Mouse (Mus musculus) ES-Bruce4 (cell line): ENCODE measurements at regions not wholly inside any gene's neighbourhood (a gene's known extent, or its start where the extent isn't known, plus 50 kb on each side); places are given as distances from the start of the nearest gene placed in this dataset.

Source experiments
- H3K27ac ChIP-seq: 2 replicates; pipeline ENCODE4 v1.5.1; 2012; ENCODE audit warnings: low read length, inconsistent platforms; ENCODE audit not compliant: insufficient read depth
- H3K27me3 ChIP-seq: 2 replicates; pipeline ENCODE4 v1.6.1; 2012; ENCODE audit warnings: mild to moderate bottlenecking, low read length, inconsistent platforms; ENCODE audit not compliant: control insufficient read depth, poor library complexity, insufficient read depth, severe bottlenecking
- H3K36me3 ChIP-seq: 2 replicates; pipeline ENCODE4 v1.6.1; 2012; ENCODE audit warnings: inconsistent platforms, mild to moderate bottlenecking, low read length, moderate library complexity; ENCODE audit not compliant: control insufficient read depth, poor library complexity, insufficient read depth, severe bottlenecking
- H3K4me1 ChIP-seq: one replicate; pipeline ENCODE4 v1.8.1; 2011; ENCODE audit warnings: low read length; ENCODE audit not compliant: control insufficient read depth, insufficient read depth
- H3K4me3 ChIP-seq: 2 replicates; pipeline ENCODE4 v1.5.1; 2011; ENCODE audit warnings: low read depth, mild to moderate bottlenecking, low read length
- H3K9ac ChIP-seq: 2 replicates; pipeline ENCODE4 v1.6.1; 2012; ENCODE audit warnings: low read depth, mild to moderate bottlenecking, inconsistent platforms; ENCODE audit not compliant: poor library complexity, severe bottlenecking
- H3K9me3 ChIP-seq: replicated peaks from 2 replicates; pipeline ENCODE4 v1.6.1; 2012; ENCODE audit warnings: mild to moderate bottlenecking, low read length, inconsistent platforms; ENCODE audit not compliant: control insufficient read depth, poor library complexity, insufficient read depth, severe bottlenecking
- CTCF ChIP-seq: IDR thresholded peaks from one replicate; pipeline ENCODE4 v1.8.1; 2011; ENCODE audit warnings: low read depth, low read length
- EP300 ChIP-seq: IDR thresholded peaks from 2 replicates; pipeline ENCODE4 v1.6.1; 2011; ENCODE audit warnings: low read depth, low read length; ENCODE audit not compliant: insufficient read depth
- POLR2A ChIP-seq: IDR thresholded peaks from one replicate; pipeline ENCODE4 v1.8.1; 2011; ENCODE audit warnings: low read length; ENCODE audit not compliant: insufficient read depth

DNA sequence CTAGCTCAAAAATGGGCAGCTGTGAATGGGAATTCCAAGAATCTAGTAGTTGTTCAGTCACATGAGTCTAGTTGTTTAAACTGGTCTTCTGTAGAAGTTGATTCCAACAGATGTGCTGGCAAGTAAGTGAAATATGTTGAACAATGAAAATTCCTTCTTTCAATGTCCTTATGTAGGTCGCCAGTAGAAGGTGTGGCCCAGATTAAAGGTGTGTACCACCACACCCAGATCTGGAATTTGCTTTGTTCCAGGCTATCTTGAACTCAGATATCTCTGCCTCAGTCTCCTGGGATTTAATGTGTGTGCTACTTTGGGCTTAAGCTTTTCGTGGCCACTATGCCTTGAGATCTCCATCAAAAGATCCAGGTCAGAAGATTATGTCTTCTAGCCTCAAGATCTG is 279.7 kb upstream of the Slc10a2 start:
- H3K4me1 ChIP-seq = no peaks in the 10 kb centered on the region
- H3K9ac ChIP-seq = no peak overlapping the region
- H3K9me3 ChIP-seq = no peaks in the 10 kb centered on the region
- H3K36me3 ChIP-seq = no peaks in the 10 kb centered on the region
- no peaks in the 10 kb centered on the region for H3K27me3 ChIP-seq
- no peak overlapping the region for H3K27ac ChIP-seq
- H3K4me3 ChIP-seq = no peak overlapping the region
- TF ChIP-seq CTCF (no peak), POLR2A (no peak), EP300 (no peak)

DNA sequence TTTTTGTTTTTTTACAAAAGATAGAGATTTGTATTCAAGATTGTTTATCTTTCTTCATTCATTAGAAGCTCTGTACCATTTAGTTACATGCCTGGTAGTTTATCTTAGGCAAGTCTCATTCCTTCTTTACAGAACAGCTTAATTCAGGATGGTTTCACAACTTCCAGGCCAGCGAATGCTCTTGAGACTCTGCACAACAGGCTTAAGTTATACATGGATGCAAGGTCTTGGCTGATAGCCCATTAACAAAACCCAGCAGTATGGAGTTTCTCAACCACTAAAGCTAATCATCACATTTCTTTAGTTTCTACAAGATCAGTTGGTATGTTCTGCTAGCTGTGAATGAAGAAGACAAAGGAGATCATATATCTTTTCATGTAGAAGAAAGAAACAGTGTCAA is 272.9 kb upstream of the Slc10a2 start:
- no peaks in the 10 kb centered on the region for H3K27me3 ChIP-seq
- no peak overlapping the region for H3K27ac ChIP-seq
- H3K4me3 ChIP-seq = no peak overlapping the region
- no peaks in the 10 kb centered on the region for H3K36me3 ChIP-seq
- no peaks in the 10 kb centered on the region for H3K9me3 ChIP-seq
- no peaks in the 10 kb centered on the region for H3K4me1 ChIP-seq
- TF ChIP-seq POLR2A (no peak), EP300 (no peak), CTCF (no peak)
- no peak overlapping the region for H3K9ac ChIP-seq

DNA sequence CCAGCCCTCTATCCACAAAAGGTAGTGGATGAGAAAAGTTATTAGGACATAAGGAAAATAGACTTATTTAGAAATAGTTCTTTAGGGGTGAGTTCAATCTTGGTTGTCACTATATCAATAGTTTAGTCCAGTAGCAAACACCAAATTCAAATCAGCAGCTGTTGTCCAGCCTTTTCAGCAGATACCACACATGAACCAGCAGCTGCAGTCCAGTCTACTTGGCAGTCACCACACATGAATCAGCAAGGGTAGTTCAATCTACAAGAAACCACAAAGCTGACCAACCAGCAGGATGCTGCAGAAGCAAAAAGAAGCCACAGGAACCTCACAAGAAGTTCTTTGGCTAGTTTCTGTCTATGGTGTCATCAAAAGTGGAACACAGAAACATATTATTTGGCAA is 234.8 kb upstream of the Slc10a2 start:
- no peak overlapping the region for H3K4me3 ChIP-seq
- no peaks in the 10 kb centered on the region for H3K27me3 ChIP-seq
- no peak for TF ChIP-seq CTCF
- no peak for TF ChIP-seq POLR2A
- no peak for TF ChIP-seq EP300
- H3K36me3 ChIP-seq = no peaks in the 10 kb centered on the region
- no peaks in the 10 kb centered on the region for H3K9me3 ChIP-seq
- no peak overlapping the region for H3K9ac ChIP-seq
- no peak overlapping the region for H3K27ac ChIP-seq
- H3K4me1 ChIP-seq = no peaks in the 10 kb centered on the region

DNA sequence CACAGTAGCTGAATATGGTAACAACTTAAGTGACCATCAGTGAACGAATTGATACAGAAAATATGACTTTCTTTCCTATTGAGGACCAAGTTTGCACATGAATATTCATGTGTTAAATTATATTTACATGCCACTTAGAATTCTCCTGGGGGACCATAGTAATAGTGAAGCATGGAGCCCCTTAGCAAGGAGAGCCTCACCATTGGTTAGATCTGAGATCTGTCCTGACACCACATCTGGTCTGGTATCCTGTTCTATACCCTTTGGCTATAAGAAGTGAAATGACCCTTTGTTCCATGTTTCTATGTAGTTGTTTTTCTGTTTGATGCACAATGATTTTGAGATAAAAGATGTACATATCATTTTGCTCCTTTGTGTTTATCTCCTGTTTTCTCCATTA is 209.4 kb upstream of the Slc10a2 start:
- no peaks in the 10 kb centered on the region for H3K27me3 ChIP-seq
- TF ChIP-seq POLR2A (no peak), EP300 (no peak), CTCF (no peak)
- H3K27ac ChIP-seq = no peak overlapping the region
- H3K36me3 ChIP-seq = no peaks in the 10 kb centered on the region
- no peak overlapping the region for H3K9ac ChIP-seq
- H3K4me1 ChIP-seq = no peaks in the 10 kb centered on the region
- no peaks in the 10 kb centered on the region; the same call in 1 of the 2 replicates for H3K9me3 ChIP-seq
- H3K4me3 ChIP-seq = no peak overlapping the region

DNA sequence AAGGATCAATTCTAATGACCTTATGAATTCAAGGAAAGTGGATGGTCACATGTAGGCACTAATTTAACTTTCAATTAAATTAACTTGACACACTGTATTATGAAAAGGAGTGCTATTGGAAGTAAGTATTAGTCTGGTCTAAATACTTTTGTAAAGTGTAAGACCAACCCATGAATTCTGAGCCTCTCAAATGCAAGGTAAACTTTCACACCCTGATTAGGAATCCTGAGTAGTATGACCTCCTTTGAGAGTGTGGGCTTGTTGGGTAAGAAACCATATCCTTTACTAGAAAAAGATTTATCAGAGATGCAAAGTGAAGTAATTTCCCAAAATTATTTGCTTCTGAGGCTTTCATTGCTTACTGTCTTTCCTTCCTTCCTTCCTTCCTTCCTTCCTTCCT is 194.8 kb upstream of the Slc10a2 start:
- H3K9me3 ChIP-seq = peaks cover 4% of the 10 kb centered on the region
- TF ChIP-seq POLR2A (no peak), EP300 (no peak), CTCF (no peak)
- no peak overlapping the region for H3K9ac ChIP-seq
- H3K27me3 ChIP-seq = no peaks in the 10 kb centered on the region
- no peaks in the 10 kb centered on the region for H3K36me3 ChIP-seq
- H3K4me1 ChIP-seq = no peaks in the 10 kb centered on the region
- no peak overlapping the region for H3K27ac ChIP-seq
- no peak overlapping the region for H3K4me3 ChIP-seq

DNA sequence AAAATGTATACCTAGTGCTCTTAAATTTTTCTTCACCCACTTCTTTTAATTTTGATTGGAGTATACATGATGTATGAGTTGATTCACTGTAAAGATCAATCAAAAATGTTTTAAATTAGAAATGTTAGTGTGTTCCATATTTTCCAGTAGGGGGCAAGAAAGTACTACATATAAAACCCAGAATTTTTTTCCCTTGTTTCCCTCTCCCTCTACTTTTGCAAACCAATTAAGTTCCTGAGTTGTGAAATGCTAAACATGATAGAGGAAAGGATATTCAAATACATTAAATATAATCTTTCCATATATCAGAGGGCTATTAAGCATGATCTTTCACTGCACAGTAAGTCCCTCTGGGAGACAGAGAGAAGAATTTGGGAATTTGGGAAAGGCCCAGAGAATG is 192.0 kb upstream of the Slc10a2 start:
- Histone ChIP-seq H3K4me3 (no peak overlapping the region), H3K27me3 (no peaks in the 10 kb centered on the region)
- TF ChIP-seq EP300 (no peak), CTCF (no peak), POLR2A (no peak)

More for the DNA sequence above, 192.0 kb upstream of the Slc10a2 start:
- Histone ChIP-seq H3K4me1 (no peaks in the 10 kb centered on the region), H3K27ac (no peak overlapping the region), H3K9me3 (peaks cover 2% of the 10 kb centered on the region), H3K36me3 (no peaks in the 10 kb centered on the region), H3K9ac (no peak overlapping the region)
